Mouse (Mus musculus) lung, adult 18-20 months (tissue): ENCODE data around the gene Pde4dip.

Source experiments
- DNase-seq, 2 experiments: peaks; one replicate each; pipeline ENCODE4 v3.0.0; 2022; ENCODE audit warnings: mixed read lengths in 2 of 2

The Pde4dip gene

DNA sequence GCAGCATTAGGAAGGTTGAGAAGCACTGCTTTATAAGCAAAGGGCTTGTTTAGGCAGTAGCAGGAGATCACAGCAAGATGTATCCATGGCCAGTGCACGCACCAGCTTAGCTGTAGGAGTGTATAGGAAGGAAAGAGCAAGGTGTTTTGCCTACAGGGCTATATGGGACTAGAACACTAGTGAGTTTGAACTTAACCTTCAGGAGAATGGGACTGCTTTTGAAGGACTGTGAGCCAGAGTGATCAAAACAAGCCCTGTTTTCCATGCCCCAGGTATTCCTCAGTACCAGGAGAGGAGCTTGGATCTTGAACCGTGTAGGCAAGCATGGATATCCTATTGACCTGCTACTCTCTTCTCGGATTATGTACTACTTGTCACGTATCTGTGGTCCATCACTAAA, 247.1 kb downstream of the Pde4dip start:
- DNase-seq: no peak
